Mouse (Mus musculus) limb, embryonic 15.5 days (tissue): ENCODE results near the gene Gm21987. TPM values are rescaled to one million over a fixed set of nuclear protein-coding genes. Genes with fewer than 3 reads are reported as not detected.

Experiments used
- ATAC-seq: fragments of 200-750 bp; cut with Nextera tagmentation; 2 replicates; pipeline ENCODE4 v1.8.0; 2017; ENCODE audit warnings: low read depth, moderate TSS enrichment; ENCODE audit not compliant: insufficient number of reproducible peaks, low FRiP score, low TSS enrichment
- H3K27ac ChIP-seq: fragments of 300-500 bp; sonication (generic); 2 replicates; pipeline ENCODE4 v1.5.1; 2015; ENCODE audit warnings: moderate library complexity, mild to moderate bottlenecking, inconsistent platforms
- H3K27me3 ChIP-seq: fragments of 300-500 bp; sonication (generic); 2 replicates; pipeline ENCODE4 v1.6.1; 2015; ENCODE audit warnings: inconsistent platforms
- H3K36me3 ChIP-seq: fragments of 300-500 bp; sonication (generic); 2 replicates; pipeline ENCODE4 v1.6.1; 2015; ENCODE audit warnings: inconsistent platforms
- H3K4me1 ChIP-seq: fragments of 300-500 bp; sonication (generic); 2 replicates; pipeline ENCODE4 v1.6.1; 2015; ENCODE audit warnings: inconsistent platforms
- H3K4me2 ChIP-seq: fragments of 300-500 bp; sonication (generic); 2 replicates; pipeline ENCODE4 v1.6.1; 2015; ENCODE audit warnings: mild to moderate bottlenecking, inconsistent platforms
- H3K4me3 ChIP-seq: fragments of 300-500 bp; sonication (generic); 2 replicates; pipeline ENCODE4 v1.5.1; 2015; ENCODE audit warnings: mild to moderate bottlenecking, inconsistent platforms
- H3K9ac ChIP-seq: fragments of 300-500 bp; sonication (generic); 2 replicates; pipeline ENCODE4 v1.6.1; 2015; ENCODE audit warnings: inconsistent platforms
- H3K9me3 ChIP-seq: fragments of 300-500 bp; sonication (generic); 2 replicates; pipeline ENCODE4 v1.6.1; 2016; ENCODE audit warnings: inconsistent platforms
- WGBS: fragments of 180-500 bp; shearing (Covaris S2); methylation state at CpG from one replicate; pipeline ENCODE4 v1.1.7; 2015; 5-methylcytosine and 5-hydroxymethylcytosine counted together
- polyA plus RNA-seq: library from polyadenylated mRNA; unstranded; fragments of >200 nt; fragmentation: Nextera tagmentation; extraction: Ambion mirVana; gene quantifications from 2 replicates; pipeline ENCODE4 v1.2.1, GENCODE M21; 2015

The Gm21987 gene
- polyA plus RNA-seq, 1 experiment from 2014 or later: 0.55 TPM

- WGBS: 78% methylated on average over 9 of the region's 9 CpGs
- no peak overlapping the region for H3K9ac ChIP-seq
- H3K4me3 ChIP-seq: peak overlapping the region; percentile 19
- H3K27me3 ChIP-seq: no peaks in the 10 kb centered on the region
- peaks cover 22% of the 10 kb centered on the region for H3K4me1 ChIP-seq
- no peaks in the 10 kb centered on the region for H3K36me3 ChIP-seq
- peak overlapping the region; percentile 5 for H3K27ac ChIP-seq
- peak overlapping the region; percentile 39 for H3K4me2 ChIP-seq
- ATAC-seq: no peak
- no peaks in the 10 kb centered on the region for H3K9me3 ChIP-seq
Observed at GRCm38 (mm10) chr16:38400311-38400960, 53.6 kb downstream of the Gm21987 start.

GRCm38 (mm10) chr16:38401468-38401867 is 54.6 kb downstream of the Gm21987 start:
- Histone ChIP-seq H3K27me3 (no peaks in the 10 kb centered on the region), H3K4me1 (peaks cover 18% of the 10 kb centered on the region), H3K36me3 (no peaks in the 10 kb centered on the region), H3K4me2 (no peak overlapping the region), H3K9ac (no peak overlapping the region), H3K27ac (no peak overlapping the region), H3K4me3 (no peak overlapping the region), H3K9me3 (no peaks in the 10 kb centered on the region)
- no peak for ATAC-seq
- WGBS: 88% methylated on average over 6 of the region's 6 CpGs

DNA sequence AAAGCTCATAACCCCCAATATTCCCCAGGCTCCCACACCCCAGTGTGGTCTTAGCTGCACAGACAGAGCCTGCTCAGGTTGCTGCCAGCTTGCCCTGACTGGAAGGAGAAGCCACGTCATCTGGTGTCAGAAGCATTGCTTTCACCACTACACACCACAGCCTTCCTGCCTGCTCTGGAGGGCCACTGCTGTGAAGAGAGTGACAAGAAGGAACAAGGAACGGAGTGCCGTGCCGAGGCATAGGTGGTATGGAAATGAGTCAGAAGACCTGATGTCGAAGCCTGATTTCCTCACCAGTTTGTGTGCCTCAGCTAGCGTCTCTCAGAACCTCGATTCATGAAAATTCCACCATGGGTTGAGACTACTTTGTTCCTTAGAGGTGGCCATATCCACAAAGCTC is 56.8 kb downstream of the Gm21987 start:
- Histone ChIP-seq H3K4me3 (no peak overlapping the region), H3K9me3 (no peaks in the 10 kb centered on the region), H3K27ac (no peak overlapping the region), H3K4me1 (peaks cover 14% of the 10 kb centered on the region), H3K36me3 (no peaks in the 10 kb centered on the region), H3K27me3 (no peaks in the 10 kb centered on the region), H3K9ac (no peak overlapping the region), H3K4me2 (no peak overlapping the region)
- ATAC-seq: no peak
- WGBS: 82% methylated on average over 7 of the region's 7 CpGs

- H3K4me1 ChIP-seq: no peaks in the 10 kb centered on the region
- 77% methylated on average over 5 of the region's 5 CpGs for WGBS
Observed at GRCm38 (mm10) chr16:38406293-38406692, 59.5 kb downstream of the Gm21987 start.

DNA sequence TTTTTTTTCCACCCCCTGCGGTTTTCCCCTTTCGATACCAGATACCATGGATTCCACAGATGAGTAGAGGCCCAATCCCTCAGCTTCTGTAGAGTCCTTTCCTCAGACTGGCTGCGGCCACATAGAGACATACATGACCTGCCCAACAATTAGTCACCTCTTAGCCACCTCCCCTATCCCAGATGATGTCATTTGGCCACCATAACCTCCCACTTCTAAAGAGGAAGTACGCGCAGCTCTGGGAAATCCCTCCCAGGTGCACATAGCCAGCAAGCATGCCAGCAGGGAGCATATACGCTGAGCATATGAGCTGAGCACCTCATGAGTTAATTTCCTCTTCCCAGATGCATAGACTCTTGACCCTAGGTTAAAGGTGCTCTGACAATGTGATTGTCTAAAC is 59.9 kb downstream of the Gm21987 start:
- Histone ChIP-seq H3K4me2 (no peak overlapping the region), H3K27me3 (no peaks in the 10 kb centered on the region), H3K36me3 (no peaks in the 10 kb centered on the region), H3K9ac (no peak overlapping the region), H3K4me3 (no peak overlapping the region), H3K9me3 (no peaks in the 10 kb centered on the region), H3K27ac (no peak overlapping the region), H3K4me1 (no peaks in the 10 kb centered on the region)
- ATAC-seq: no peak
- 79% methylated on average over 6 of the region's 6 CpGs for WGBS

More at GRCm38 (mm10) chr16:38406293-38406692, 59.5 kb downstream of the Gm21987 start:
- Histone ChIP-seq H3K27me3 (no peaks in the 10 kb centered on the region), H3K4me2 (no peak overlapping the region), H3K9ac (no peak overlapping the region), H3K36me3 (no peaks in the 10 kb centered on the region), H3K27ac (no peak overlapping the region), H3K9me3 (no peaks in the 10 kb centered on the region), H3K4me3 (no peak overlapping the region)
- ATAC-seq: no peak

- no peaks in the 10 kb centered on the region for H3K9me3 ChIP-seq
- no peaks in the 10 kb centered on the region for H3K4me1 ChIP-seq
- H3K4me2 ChIP-seq: no peak overlapping the region
- H3K36me3 ChIP-seq: no peaks in the 10 kb centered on the region
- H3K27me3 ChIP-seq: no peaks in the 10 kb centered on the region
- H3K27ac ChIP-seq: no peak overlapping the region
- no peak overlapping the region for H3K9ac ChIP-seq
- 37% methylated on average over 5 of the region's 5 CpGs for WGBS
- no peak overlapping the region for H3K4me3 ChIP-seq
- ATAC-seq: no peak
Observed at GRCm38 (mm10) chr16:38407584-38407983, 60.7 kb downstream of the Gm21987 start.

GRCm38 (mm10) chr16:38408416-38408815 is 61.6 kb downstream of the Gm21987 start:
- no peak overlapping the region for H3K4me2 ChIP-seq
- no peaks in the 10 kb centered on the region for H3K27me3 ChIP-seq
- ATAC-seq: no peak
- H3K9me3 ChIP-seq: no peaks in the 10 kb centered on the region
- no peak overlapping the region for H3K27ac ChIP-seq
- no peaks in the 10 kb centered on the region for H3K36me3 ChIP-seq
- H3K4me1 ChIP-seq: no peaks in the 10 kb centered on the region
- H3K4me3 ChIP-seq: no peak overlapping the region
- 94% methylated on average over 8 of the region's 8 CpGs for WGBS
- no peak overlapping the region for H3K9ac ChIP-seq

Other genes with a start within 250 kb of the Gm21987 start
- gene Nr1i2, start 52.2 kb upstream of the Gm21987 start, polyA plus RNA-seq: not detected in 2 replicates
- gene Maats1, start 4.9 kb upstream of the Gm21987 start, polyA plus RNA-seq: 0.11 TPM in 1 of 2 replicates, not detected in the other
- gene Cox17, start within 50 bp of the Gm21987 start, polyA plus RNA-seq: 104 and 121 TPM in 2 replicates
- 3.2 and 8.5 TPM in 2 replicates for gene Popdc2, start 15.2 kb downstream of the Gm21987 start, polyA plus RNA-seq
- gene Pla1a, start 86.1 kb downstream of the Gm21987 start, polyA plus RNA-seq: 0.67 and 0.93 TPM in 2 replicates
- gene Adprh, start 105.7 kb downstream of the Gm21987 start, polyA plus RNA-seq: 106 TPM in 2 replicates
- 0.35 and 0.38 TPM in 2 replicates for gene Cd80, start 108.5 kb downstream of the Gm21987 start, polyA plus RNA-seq
- gene Timmdc1, start 175.6 kb downstream of the Gm21987 start, polyA plus RNA-seq: 26.6 and 28.3 TPM in 2 replicates
- gene Poglut1, start 203.2 kb downstream of the Gm21987 start, polyA plus RNA-seq: 53.1 and 58.5 TPM in 2 replicates
- gene Tmem39a, start 211.7 kb downstream of the Gm21987 start, polyA plus RNA-seq: 154 and 161 TPM in 2 replicates